Mouse (Mus musculus) C2C12 (cell line): Measurements from ENCODE around the gene Gm17387. TPM values are rescaled to one million over a fixed set of nuclear protein-coding genes. Genes with fewer than 3 reads are reported as not detected.

Source experiments
- H3K27me3 ChIP-seq: one replicate; pipeline ENCODE4 v1.6.1; 2011; ENCODE audit not compliant: control insufficient read depth, insufficient read depth, insufficient read length
- H3K36me3 ChIP-seq: one replicate; pipeline ENCODE4 v1.6.1; 2011; ENCODE audit not compliant: control insufficient read depth, insufficient read depth
- H3K4me3 ChIP-seq: one replicate; pipeline ENCODE4 v1.5.1; 2011; ENCODE audit warnings: mild to moderate bottlenecking, control low read depth; ENCODE audit not compliant: poor library complexity, insufficient read depth, severe bottlenecking
- H3K79me2 ChIP-seq: one replicate; pipeline ENCODE4 v1.6.1; 2011; ENCODE audit not compliant: control insufficient read depth, insufficient read depth
- H3K79me3 ChIP-seq: one replicate; pipeline ENCODE4 v1.6.1; 2011; ENCODE audit warnings: low read depth, control low read depth
- H3ac ChIP-seq: one replicate; pipeline ENCODE3; 2011; ENCODE audit warnings: low read depth; ENCODE audit not compliant: control insufficient read depth, insufficient read length
- CEBPB ChIP-seq: IDR thresholded peaks from one replicate; pipeline ENCODE4 v1.6.1; 2011; ENCODE audit warnings: low read depth, mild to moderate bottlenecking, control low read depth, moderate library complexity
- CTCF ChIP-seq: IDR thresholded peaks from one replicate; pipeline ENCODE4 v1.5.1; 2011; ENCODE audit not compliant: control insufficient read depth, insufficient read depth, insufficient read length
- FOSL1 ChIP-seq: IDR thresholded peaks from one replicate; pipeline ENCODE4 v1.8.0; 2011; ENCODE audit warnings: mild to moderate bottlenecking, low read length; ENCODE audit not compliant: poor library complexity, insufficient read depth, severe bottlenecking
- MAX ChIP-seq: IDR thresholded peaks from one replicate; pipeline ENCODE4 v1.6.1; 2011; ENCODE audit warnings: mild to moderate bottlenecking, control low read depth
- MYOD1 ChIP-seq: IDR thresholded peaks from one replicate; pipeline ENCODE4 v1.6.1; 2011; ENCODE audit warnings: low read depth; ENCODE audit not compliant: control insufficient read depth, insufficient read length
- MYOG ChIP-seq: IDR thresholded peaks from one replicate; pipeline ENCODE4 v1.6.1; 2011; ENCODE audit not compliant: control insufficient read depth, insufficient read length; ENCODE audit errors: extremely low read depth
- USF1 ChIP-seq: IDR thresholded peaks from one replicate; pipeline ENCODE4 v1.6.1; 2011; ENCODE audit warnings: low read depth, mild to moderate bottlenecking, control low read depth, moderate library complexity
- polyA plus RNA-seq: library from polyadenylated mRNA; unstranded; fragments of >200 nt; fragmentation: generic; extraction: Trizol; gene quantifications from one replicate; pipeline ENCODE4 v1.2.1, GENCODE M21; 2012; ENCODE audit warnings: missing spikeins

The Gm17387 gene
- polyA plus RNA-seq, 1 experiment, result not detected

DNA sequence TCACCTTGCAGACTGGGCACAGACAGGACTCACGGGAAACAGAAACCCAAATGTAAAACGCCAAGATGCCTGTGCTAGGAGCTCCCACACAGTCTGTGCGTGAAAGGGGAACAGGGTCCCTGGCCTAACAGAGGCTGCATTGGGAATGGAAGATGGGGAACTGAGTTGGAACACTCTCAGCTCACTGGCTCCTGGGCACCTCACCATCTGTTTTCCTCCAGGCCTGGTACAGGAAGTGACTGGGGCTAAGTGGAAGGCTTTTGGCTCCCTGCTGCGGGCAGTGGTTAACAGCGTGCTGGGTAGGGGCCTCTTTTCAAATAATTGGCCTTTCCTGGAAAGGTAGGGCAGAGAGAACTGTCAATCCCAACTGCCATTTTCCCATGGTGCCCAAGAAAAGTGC is 38.3 kb upstream of the Gm17387 start:
- TF ChIP-seq MYOG, result no peak
- no peak for TF ChIP-seq FOSL1
- no peak for TF ChIP-seq USF1
- TF ChIP-seq CEBPB, result no peak
- no peak for TF ChIP-seq MYOD1
- TF ChIP-seq MAX, result no peak
- TF ChIP-seq CTCF, result no peak
- H3K27me3 ChIP-seq, result no peaks in the 10 kb centered on the region
- H3K79me3 ChIP-seq, result no peaks in the 10 kb centered on the region
- no peak overlapping the region for H3K4me3 ChIP-seq
- H3K36me3 ChIP-seq, result no peaks in the 10 kb centered on the region
- H3ac ChIP-seq, result no peak overlapping the region
- no peaks in the 10 kb centered on the region for H3K79me2 ChIP-seq

DNA sequence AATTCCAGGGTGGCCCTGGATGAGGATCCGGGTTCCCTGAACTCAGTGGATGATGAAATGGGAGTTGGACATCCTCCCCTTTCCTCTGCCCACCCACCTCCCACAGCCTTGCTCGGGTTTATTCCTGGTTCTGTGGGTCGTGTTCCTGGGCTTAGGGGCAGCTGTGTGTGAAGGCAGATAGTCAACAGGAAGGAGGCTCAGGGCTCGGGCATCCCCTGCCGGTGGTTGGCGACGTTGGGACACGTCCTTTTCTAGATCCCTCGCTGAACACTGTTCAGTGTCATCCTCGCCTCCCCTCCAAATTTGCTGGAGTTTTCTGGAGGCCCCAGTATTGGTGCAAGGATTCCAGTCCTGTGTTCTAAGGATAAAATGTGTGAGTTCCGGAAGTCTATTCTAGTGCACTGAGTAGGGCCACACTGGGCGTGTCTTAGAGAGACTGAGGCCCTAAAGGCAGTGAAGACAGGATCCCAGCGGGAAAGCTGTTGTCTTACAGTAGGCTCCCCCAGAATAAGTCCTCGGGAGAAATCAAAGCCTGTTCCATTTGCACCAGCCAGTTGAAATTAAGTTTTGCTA is 37.7 kb upstream of the Gm17387 start:
- H3K4me3 ChIP-seq, result no peak overlapping the region
- H3K79me3 ChIP-seq, result no peaks in the 10 kb centered on the region
- TF ChIP-seq CTCF (no peak), MAX (no peak), CEBPB (no peak), MYOG (no peak), FOSL1 (no peak), USF1 (no peak), MYOD1 (no peak)
- no peak overlapping the region for H3ac ChIP-seq
- H3K79me2 ChIP-seq, result no peaks in the 10 kb centered on the region
- H3K27me3 ChIP-seq, result no peaks in the 10 kb centered on the region
- H3K36me3 ChIP-seq, result no peaks in the 10 kb centered on the region

DNA sequence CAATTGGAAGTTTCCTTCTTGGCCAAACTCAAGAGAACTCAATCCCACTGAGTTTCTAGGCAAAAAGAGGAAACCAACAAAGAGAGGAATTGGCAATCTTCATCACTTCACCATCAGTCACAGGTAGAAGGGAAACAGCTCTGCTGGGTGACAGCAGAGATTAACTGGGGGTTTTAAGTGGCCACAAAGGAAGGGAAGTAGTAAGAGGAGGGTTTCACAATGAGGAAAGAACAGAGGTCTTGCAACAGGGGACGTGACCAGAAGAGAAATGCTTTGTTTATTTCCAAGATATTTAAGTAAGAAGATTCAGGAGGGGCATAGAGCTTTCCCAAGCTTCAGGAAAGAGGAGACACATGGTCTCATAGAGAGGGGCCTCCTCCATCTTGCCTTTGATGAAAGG is 31.1 kb upstream of the Gm17387 start:
- no peak overlapping the region for H3ac ChIP-seq
- TF ChIP-seq MYOD1, result no peak
- TF ChIP-seq FOSL1, result no peak
- TF ChIP-seq CTCF, result no peak
- no peak for TF ChIP-seq MYOG
- TF ChIP-seq MAX, result no peak
- no peaks in the 10 kb centered on the region for H3K27me3 ChIP-seq
- no peaks in the 10 kb centered on the region for H3K79me2 ChIP-seq
- no peak overlapping the region for H3K4me3 ChIP-seq
- no peaks in the 10 kb centered on the region for H3K36me3 ChIP-seq
- H3K79me3 ChIP-seq, result no peaks in the 10 kb centered on the region

DNA sequence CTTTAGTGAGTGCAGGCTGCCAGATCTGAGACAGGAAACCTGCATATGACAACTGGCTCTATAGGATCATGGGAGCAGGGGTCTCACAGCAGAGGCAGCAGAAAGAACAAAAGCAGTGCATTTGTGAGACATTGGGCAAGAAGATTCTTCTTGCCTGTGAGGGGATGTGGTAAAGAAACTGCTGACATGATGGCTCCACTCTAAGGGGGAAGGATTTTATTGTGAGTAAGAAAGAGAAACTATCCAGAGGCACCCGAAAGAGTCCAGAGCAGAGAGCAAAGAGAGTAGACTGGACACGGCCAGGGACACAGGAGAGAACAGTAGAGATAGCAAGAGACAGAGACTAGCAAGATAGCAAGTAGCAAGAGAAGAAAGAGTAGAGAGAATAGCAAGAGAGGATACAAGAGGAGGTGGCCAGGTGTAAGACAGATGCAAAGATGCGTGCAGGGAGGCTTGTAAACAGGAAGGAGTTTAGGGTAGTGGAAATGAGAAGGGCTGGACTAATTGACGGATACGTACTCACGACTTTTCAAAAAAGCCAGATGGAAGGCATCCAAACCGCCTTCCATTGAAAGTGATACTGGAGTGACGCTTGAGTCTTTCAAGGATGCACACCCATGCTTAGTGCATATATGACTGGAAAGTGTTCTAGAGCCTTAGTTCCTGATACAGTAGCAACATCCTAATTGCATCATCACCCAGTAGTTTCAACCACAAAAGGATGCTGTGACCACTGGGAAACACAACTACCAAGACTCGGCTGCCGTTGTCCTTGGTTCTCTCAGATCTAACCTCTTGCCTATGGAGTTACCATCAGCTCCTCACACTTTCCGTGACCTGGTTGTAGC is 29.9 kb upstream of the Gm17387 start:
- Histone ChIP-seq H3ac (no peak overlapping the region), H3K36me3 (no peaks in the 10 kb centered on the region), H3K4me3 (no peak overlapping the region), H3K79me3 (no peaks in the 10 kb centered on the region), H3K79me2 (no peaks in the 10 kb centered on the region), H3K27me3 (no peaks in the 10 kb centered on the region)
- no peak for TF ChIP-seq MYOG
- TF ChIP-seq USF1, result no peak
- TF ChIP-seq CTCF, result no peak
- TF ChIP-seq MYOD1, result no peak
- TF ChIP-seq CEBPB, result no peak
- TF ChIP-seq MAX, result no peak
- TF ChIP-seq FOSL1, result no peak

DNA sequence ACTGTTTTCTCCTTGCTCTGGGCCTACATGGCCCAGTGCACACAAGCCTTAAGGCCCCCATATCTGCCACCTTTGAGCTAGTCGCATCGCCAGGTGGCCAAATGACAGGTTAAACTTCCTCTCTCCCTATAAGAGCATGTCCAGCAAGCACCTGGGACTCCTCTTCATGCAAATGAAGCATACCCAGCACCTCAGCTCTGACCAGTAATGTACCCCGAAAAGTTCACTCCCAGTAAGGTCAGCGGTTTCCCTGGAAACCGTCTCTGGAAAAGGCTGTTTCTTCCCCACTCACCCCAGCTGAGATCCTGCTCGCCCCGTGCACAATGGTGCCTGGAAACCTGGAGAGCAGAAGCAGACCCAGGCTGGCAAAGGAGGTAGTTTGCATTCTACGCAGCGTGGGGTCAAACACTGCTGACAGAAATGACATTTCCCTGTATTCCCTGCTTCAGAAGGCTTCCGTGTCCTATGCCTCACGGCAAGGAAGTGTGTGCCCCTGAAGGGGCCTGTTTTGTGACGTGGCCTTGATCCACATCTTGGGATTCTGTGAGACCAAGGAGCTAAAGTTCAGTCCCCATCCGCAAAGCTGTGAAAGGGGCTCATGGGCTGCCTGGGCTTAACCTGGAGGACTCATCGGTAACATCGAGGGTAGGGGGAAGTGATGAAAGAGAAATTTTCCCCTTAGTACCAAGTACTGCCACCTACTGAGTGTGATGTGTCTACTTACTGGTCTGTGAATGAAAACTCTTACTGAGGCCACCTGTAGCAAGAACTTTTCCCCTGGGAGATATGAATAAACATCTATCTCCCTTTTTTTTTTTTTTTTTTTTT is 27.8 kb upstream of the Gm17387 start:
- no peak overlapping the region for H3ac ChIP-seq
- H3K27me3 ChIP-seq, result no peaks in the 10 kb centered on the region
- H3K4me3 ChIP-seq, result no peak overlapping the region
- no peaks in the 10 kb centered on the region for H3K36me3 ChIP-seq
- no peaks in the 10 kb centered on the region for H3K79me3 ChIP-seq
- TF ChIP-seq USF1, result no peak
- no peak for TF ChIP-seq MAX
- TF ChIP-seq MYOG, result no peak
- TF ChIP-seq CEBPB, result no peak
- TF ChIP-seq FOSL1, result no peak
- TF ChIP-seq CTCF, result no peak
- no peak for TF ChIP-seq MYOD1
- no peaks in the 10 kb centered on the region for H3K79me2 ChIP-seq
